In the genomic region with DNA sequence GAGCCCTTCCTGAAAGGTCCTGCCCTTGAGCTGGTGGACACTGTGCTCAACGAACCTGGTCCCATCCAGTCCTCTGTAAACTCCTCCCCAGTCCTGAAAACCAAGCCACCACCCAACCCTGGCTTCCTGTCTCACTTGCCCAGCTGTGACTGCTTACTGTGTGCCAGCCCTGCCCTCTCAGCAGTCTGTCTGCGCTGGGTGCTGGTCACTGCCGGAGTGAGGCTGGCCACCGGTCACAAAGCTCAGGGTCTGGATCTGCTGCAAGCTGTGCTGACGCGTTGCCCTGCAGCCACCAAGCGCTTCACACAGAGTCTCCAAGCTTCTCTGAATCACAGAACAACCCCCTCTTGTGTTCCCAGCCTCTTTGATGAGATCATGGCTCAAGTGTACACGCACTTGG, we compare ENCODE assay signal across 14 mouse cellular contexts. TPM values are rescaled to one million over a fixed set of nuclear protein-coding genes. Genes with fewer than 3 reads are reported as not detected.
DNase-seq lines count a peak whose midpoint lies in the region; ATAC-seq lines count a peak whose summit lies in the region.
"Had no signal": no experiment of that assay in that cellular context is flagged by ENCODE, and none has a peak within 500 bp of the region (broad histone marks: within the 10 kb centered on the region; RNA-seq: fewer than 3 reads in every experiment).

No protein-coding gene starts in this region.

- H3K4me2 ChIP-seq in limb, embryonic 13.5 days (replicated peaks) = no peak overlapping the region
- H3K4me2 ChIP-seq: hindbrain, embryonic 12.5 days; limb, embryonic 15.5 days had no signal

- H3K4me3 ChIP-seq in limb, embryonic 13.5 days = no peak overlapping the region
- no peak overlapping the region for H3K4me3 ChIP-seq in limb, embryonic 10.5 days
- no peak overlapping the region for H3K4me3 ChIP-seq in macrophage (ENCODE audit: inconsistent target)
- H3K4me3 ChIP-seq: hindbrain, embryonic 12.5 days; limb, embryonic 15.5 days had no signal

- WGBS in limb, embryonic 13.5 days = 85% methylated on average over 8 of the region's 8 CpGs
- WGBS in limb, embryonic 10.5 days = 92% methylated on average over 8 of the region's 8 CpGs
- WGBS in macrophage (ENCODE audit: missing documents) = 80% methylated on average over 8 of the region's 8 CpGs

- no peaks in the 10 kb centered on the region for H3K79me2 ChIP-seq in macrophage (ENCODE audit: inconsistent target)

- no peak overlapping the region for H3K27ac ChIP-seq in limb, embryonic 13.5 days
- H3K27ac ChIP-seq in limb, embryonic 10.5 days = no peak overlapping the region
- H3K27ac ChIP-seq in macrophage = peak overlapping the region; percentile 35
- H3K27ac ChIP-seq: hindbrain, embryonic 12.5 days; limb, embryonic 15.5 days had no signal

- no peak for DNase-seq in frontal cortex, postnatal 25 days (ENCODE audit: low spot score in 2 of 2)
- no peak for DNase-seq in limb, embryonic 10.5 days (ENCODE audit: low spot score)
- peak; percentile 43 to 60 for DNase-seq in heart, adult 9 months (ENCODE audit: low spot score in 2 of 2)
- DNase-seq in kidney, postnatal 10 days = no peak
- no peak for DNase-seq in kidney, adult 11 months
- DNase-seq: cerebellum, adult 8-10 months; thymus, adult 2 months had no signal

- peak; percentile 27; the same call in 1 of the 2 replicates for ATAC-seq in frontal cortex, adult (ENCODE audit: low TSS enrichment)
- no peak for ATAC-seq in limb, embryonic 13.5 days (ENCODE audit: low FRiP score, low read depth)
- ATAC-seq: intestine, postnatal 0 days; Patski had no signal

- no peaks in the 10 kb centered on the region for H3K9me3 ChIP-seq in limb, embryonic 13.5 days
- H3K9me3 ChIP-seq in limb, embryonic 10.5 days (replicated peaks) = no peaks in the 10 kb centered on the region
- H3K9me3 ChIP-seq: hindbrain, embryonic 12.5 days; limb, embryonic 15.5 days had no signal

- H3K27me3 ChIP-seq in limb, embryonic 13.5 days = no peaks in the 10 kb centered on the region
- no peaks in the 10 kb centered on the region for H3K27me3 ChIP-seq in limb, embryonic 10.5 days (ENCODE audit: low read depth, poor library complexity, severe bottlenecking)
- H3K27me3 ChIP-seq: hindbrain, embryonic 12.5 days; limb, embryonic 15.5 days; Patski had no signal

- peaks cover 87% of the 10 kb centered on the region for H3K36me3 ChIP-seq in limb, embryonic 13.5 days
- peaks cover 96% of the 10 kb centered on the region for H3K36me3 ChIP-seq in limb, embryonic 10.5 days
- no peaks in the 10 kb centered on the region for H3K36me3 ChIP-seq in macrophage (ENCODE audit: inconsistent target)

- no peaks in the 10 kb centered on the region for H3K4me1 ChIP-seq in limb, embryonic 13.5 days
- no peaks in the 10 kb centered on the region for H3K4me1 ChIP-seq in limb, embryonic 10.5 days
- H3K4me1 ChIP-seq: hindbrain, embryonic 12.5 days had no signal

- H3K9ac ChIP-seq in limb, embryonic 13.5 days = peak overlapping the region; percentile 35; the same call in 1 of the 2 replicates
- H3K9ac ChIP-seq: hindbrain, embryonic 12.5 days; limb, embryonic 15.5 days had no signal

RNA-seq across cellular contexts. Expression of gene Pfdn5, which starts 10.6 kb away (rescaled TPM):
- polyA plus RNA-seq in limb, embryonic 13.5 days (2015; fragmentation: Nextera tagmentation; extraction: Ambion mirVana) = 431 and 451 TPM in 2 replicates
- 351 and 381 TPM in 2 replicates for polyA plus RNA-seq in limb, embryonic 10.5 days (2016; fragmentation: Nextera tagmentation; extraction: Ambion mirVana)
- 10 to 100 TPM; 18.0 to 66.8 (median 47.8) TPM for total RNA-seq in macrophage (2018; cell fraction: chromatin; rRNA removed)
- total RNA-seq in macrophage (2018; cell fraction: cytosol; rRNA removed) = 100 to 1,000 TPM; 166 to 430 (median 223) TPM
- 10 to 100 TPM; 35.9 to 91.4 (median 60.9) TPM for total RNA-seq in macrophage (2018; cell fraction: nucleus; rRNA removed)
- polyA plus RNA-seq in macrophage (2018) = 258 to 355 TPM (median 355 TPM) in 3 replicates

RNA-seq across cellular contexts. Expression of gene Myg1, which starts 16.2 kb away (rescaled TPM):
- 110 and 116 TPM in 2 replicates for polyA plus RNA-seq in limb, embryonic 13.5 days (2015; fragmentation: Nextera tagmentation; extraction: Ambion mirVana)
- polyA plus RNA-seq in limb, embryonic 10.5 days (2016; fragmentation: Nextera tagmentation; extraction: Ambion mirVana) = 123 and 135 TPM in 2 replicates
- total RNA-seq in macrophage (2018; cell fraction: chromatin; rRNA removed) = 10 to 100 TPM in 25 of 26 experiments, 1 to 10 TPM in 1; 10.0 to 65.5 (median 29.2) TPM
- 10 to 100 TPM; 13.4 to 27.8 (median 20.5) TPM for total RNA-seq in macrophage (2018; cell fraction: cytosol; rRNA removed)
- total RNA-seq in macrophage (2018; cell fraction: nucleus; rRNA removed) = 10 to 100 TPM; 12.6 to 75.2 (median 23.6) TPM
- polyA plus RNA-seq in macrophage (2018) = 15.1 to 28.2 TPM (median 21.0 TPM) in 3 replicates

RNA-seq across cellular contexts. Expression of gene Espl1, which starts 19.2 kb away (rescaled TPM):
- polyA plus RNA-seq in limb, embryonic 13.5 days (2015; fragmentation: Nextera tagmentation; extraction: Ambion mirVana) = 23.7 and 32.2 TPM in 2 replicates
- 60.6 and 63.5 TPM in 2 replicates for polyA plus RNA-seq in limb, embryonic 10.5 days (2016; fragmentation: Nextera tagmentation; extraction: Ambion mirVana)
- total RNA-seq in macrophage (2018; cell fraction: chromatin; rRNA removed) = 10 to 100 TPM in 9 of 26 experiments, 1 to 10 TPM in 17; 1.8 to 32.0 (median 8.2) TPM
- total RNA-seq in macrophage (2018; cell fraction: cytosol; rRNA removed) = 1 to 10 TPM in 24 of 26 experiments, under 1 TPM in 2; 0.81 to 8.2 (median 3.1) TPM
- 10 to 100 TPM in 3 of 26 experiments, 1 to 10 TPM in 23; 1.3 to 19.0 (median 5.7) TPM for total RNA-seq in macrophage (2018; cell fraction: nucleus; rRNA removed)
- polyA plus RNA-seq in macrophage (2018) = 1.0 to 5.7 TPM (median 3.5 TPM) in 3 replicates

RNA-seq across cellular contexts. Expression of gene Aaas, which starts 35.3 kb away (rescaled TPM):
- 75.9 and 76.6 TPM in 2 replicates for polyA plus RNA-seq in limb, embryonic 13.5 days (2015; fragmentation: Nextera tagmentation; extraction: Ambion mirVana)
- 150 and 163 TPM in 2 replicates for polyA plus RNA-seq in limb, embryonic 10.5 days (2016; fragmentation: Nextera tagmentation; extraction: Ambion mirVana)
- 10 to 100 TPM in 21 of 26 experiments, 1 to 10 TPM in 5; 4.7 to 41.4 (median 27.0) TPM for total RNA-seq in macrophage (2018; cell fraction: chromatin; rRNA removed)
- total RNA-seq in macrophage (2018; cell fraction: cytosol; rRNA removed) = 10 to 100 TPM in 25 of 26 experiments, 1 to 10 TPM in 1; 9.7 to 17.1 (median 12.3) TPM
- 10 to 100 TPM in 17 of 26 experiments, 1 to 10 TPM in 9; 4.8 to 29.8 (median 16.8) TPM for total RNA-seq in macrophage (2018; cell fraction: nucleus; rRNA removed)
- 10.7 to 28.2 TPM (median 18.0 TPM) in 3 replicates for polyA plus RNA-seq in macrophage (2018)

RNA-seq across cellular contexts. Expression of gene Mfsd5, which starts 36.0 kb away (rescaled TPM):
- 64.7 and 65.8 TPM in 2 replicates for polyA plus RNA-seq in limb, embryonic 13.5 days (2015; fragmentation: Nextera tagmentation; extraction: Ambion mirVana)
- polyA plus RNA-seq in limb, embryonic 10.5 days (2016; fragmentation: Nextera tagmentation; extraction: Ambion mirVana) = 69.5 and 76.5 TPM in 2 replicates
- total RNA-seq in macrophage (2018; cell fraction: chromatin; rRNA removed) = 10 to 100 TPM in 4 of 26 experiments, 1 to 10 TPM in 22; 2.6 to 13.6 (median 6.1) TPM
- total RNA-seq in macrophage (2018; cell fraction: cytosol; rRNA removed) = 100 to 1,000 TPM in 1 of 26 experiments, 10 to 100 TPM in 25; 52.1 to 102 (median 74.8) TPM
- total RNA-seq in macrophage (2018; cell fraction: nucleus; rRNA removed) = 10 to 100 TPM; 13.5 to 78.9 (median 54.2) TPM
- 49.9 to 84.0 TPM (median 66.7 TPM) in 3 replicates for polyA plus RNA-seq in macrophage (2018)

Comparison
In these comparisons a context has a peak if more than half of its experiments do, and no peak if none do; other contexts are left out.
1. DNase-seq: peak in heart, adult 9 months (2 of 2); none in frontal cortex, postnatal 25 days (0 of 2), limb, embryonic 10.5 days (single experiment), kidney, postnatal 10 days (single experiment) and kidney, adult 11 months (single experiment).